Mouse (Mus musculus): Measurements from ENCODE around the gene 1700016C15Rik.

1700016C15Rik gene

GRCm38 (mm10) chr1:177717057-177717835 lies 12.4 kb upstream of the 1700016C15Rik start:
- DNase-seq (ENCODE audit: low spot score in 2 of 2), result no peak

- DNase-seq (ENCODE audit: low spot score in 2 of 2), result no peak
Measured at GRCm38 (mm10) chr1:177718340-177719028, 11.1 kb upstream of the 1700016C15Rik start.

DNA sequence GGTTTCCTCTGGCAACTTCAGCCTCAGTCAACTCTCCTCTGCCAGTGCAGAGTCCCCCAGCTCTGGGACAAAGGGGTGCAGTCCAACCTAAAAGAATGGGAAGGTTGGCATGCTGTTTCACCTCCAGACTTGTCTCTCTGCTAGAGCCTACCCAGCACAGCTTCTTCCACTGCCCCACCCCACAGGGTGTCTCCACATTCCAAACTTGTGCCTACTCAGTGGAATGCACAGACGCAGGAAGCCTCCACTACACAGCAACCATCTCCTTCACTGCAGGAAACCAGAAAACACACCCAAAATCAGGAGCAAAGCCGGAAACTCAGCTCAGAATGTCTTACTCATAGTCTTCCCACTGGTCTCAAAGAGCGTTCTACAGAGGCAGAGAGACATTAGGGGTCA lies 10.6 kb upstream of the 1700016C15Rik start:
- no peak for DNase-seq (ENCODE audit: low spot score in 2 of 2)

DNA sequence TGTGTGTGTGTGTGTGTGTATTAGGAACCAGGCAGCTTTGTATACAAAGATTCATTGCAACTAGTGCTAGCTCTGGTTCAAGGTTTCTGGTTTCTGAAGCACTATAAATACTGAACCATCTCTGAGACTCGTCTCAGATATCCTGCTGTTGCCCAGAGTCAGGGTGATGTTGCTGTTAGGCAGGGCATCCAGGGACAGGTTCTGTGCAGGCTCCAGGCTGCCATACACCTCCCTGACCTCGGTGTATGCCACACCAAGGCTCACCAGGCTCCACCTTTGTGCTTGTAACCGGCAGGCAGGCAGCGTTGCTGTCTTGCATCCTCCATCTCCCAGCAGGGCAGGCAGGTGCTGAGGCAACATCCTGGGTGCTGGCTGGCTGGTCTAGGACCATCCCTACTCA lies 5.8 kb upstream of the 1700016C15Rik start:
- no peak for DNase-seq (ENCODE audit: low spot score in 2 of 2)

DNA sequence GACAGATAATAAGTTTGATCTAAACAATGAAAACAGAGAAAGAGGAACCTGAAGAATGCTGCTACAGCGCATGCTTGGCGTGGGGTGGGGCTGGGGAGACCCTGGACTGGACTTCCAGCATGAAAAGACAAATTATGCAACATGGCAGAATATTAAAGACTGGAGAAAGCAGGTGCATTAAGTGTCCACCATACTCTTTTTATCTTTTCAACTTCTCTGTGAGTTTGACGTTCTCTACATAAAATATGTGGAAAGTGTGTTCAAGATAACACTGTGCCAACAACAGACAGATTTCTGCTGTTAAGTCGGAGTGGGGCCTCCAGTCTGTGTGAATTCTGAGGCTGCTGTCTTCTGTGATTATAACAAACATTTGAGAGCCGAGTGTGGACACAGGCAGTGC lies 2.7 kb upstream of the 1700016C15Rik start:
- DNase-seq (ENCODE audit: low spot score in 2 of 2), result no peak

DNA sequence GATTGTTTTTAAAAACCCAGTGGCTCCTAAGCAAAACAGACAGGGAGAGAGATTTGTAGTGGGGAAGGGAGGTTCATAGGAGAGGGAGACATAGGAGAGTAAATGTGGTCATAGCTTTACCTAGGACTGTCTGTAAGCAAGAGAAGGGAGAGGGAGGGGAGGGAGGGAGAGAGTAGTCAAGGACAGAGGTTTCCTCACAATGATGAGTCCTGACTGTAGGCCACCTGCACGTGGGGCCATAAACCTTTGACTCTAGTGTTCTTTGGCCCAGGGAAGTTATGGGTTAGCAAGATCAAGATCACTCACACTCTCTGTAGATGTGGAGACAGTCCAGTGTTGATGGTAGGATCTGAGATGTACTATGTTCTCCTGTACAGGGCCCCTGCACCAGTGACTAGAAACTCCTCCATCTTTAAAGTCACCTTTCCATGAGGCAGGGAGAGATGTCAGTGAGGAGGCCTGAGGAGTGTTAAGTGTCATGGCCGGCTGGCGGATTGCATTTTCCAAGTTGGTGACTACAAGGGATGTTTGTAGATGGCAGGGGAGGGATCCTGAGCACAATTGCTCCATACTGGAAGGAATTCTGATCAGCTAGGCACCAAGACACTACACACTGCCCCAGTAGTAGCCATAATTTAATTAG lies 1.6 kb upstream of the 1700016C15Rik start:
- DNase-seq (ENCODE audit: low spot score in 2 of 2), result no peak

DNA sequence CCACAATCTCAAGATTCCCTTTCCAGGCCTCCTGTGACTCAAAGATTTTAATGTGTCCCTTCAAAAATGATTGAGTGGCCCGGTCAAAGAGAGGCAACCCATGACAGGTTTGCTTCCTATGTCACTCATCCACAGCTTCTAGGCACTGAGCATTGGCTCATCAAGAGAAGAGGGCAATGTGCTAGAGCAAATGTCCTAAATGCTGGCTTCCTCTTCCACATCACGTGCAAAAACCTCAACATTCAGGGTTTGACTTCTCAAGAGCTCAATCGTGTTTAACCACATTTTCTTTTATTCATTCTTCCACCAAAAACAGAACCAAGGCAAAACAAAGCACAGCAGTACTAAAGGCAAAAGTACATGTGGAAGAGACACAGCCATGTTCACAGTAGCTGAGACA lies 2.4 kb downstream of the 1700016C15Rik start:
- no peak for DNase-seq (ENCODE audit: low spot score in 2 of 2)

GRCm38 (mm10) chr1:177737505-177738105 lies 8.0 kb downstream of the 1700016C15Rik start:
- DNase-seq (ENCODE audit: low spot score in 2 of 2), result no peak

GRCm38 (mm10) chr1:177740707-177741106 lies 11.1 kb downstream of the 1700016C15Rik start:
- no peak for DNase-seq (ENCODE audit: low spot score in 2 of 2)

DNA sequence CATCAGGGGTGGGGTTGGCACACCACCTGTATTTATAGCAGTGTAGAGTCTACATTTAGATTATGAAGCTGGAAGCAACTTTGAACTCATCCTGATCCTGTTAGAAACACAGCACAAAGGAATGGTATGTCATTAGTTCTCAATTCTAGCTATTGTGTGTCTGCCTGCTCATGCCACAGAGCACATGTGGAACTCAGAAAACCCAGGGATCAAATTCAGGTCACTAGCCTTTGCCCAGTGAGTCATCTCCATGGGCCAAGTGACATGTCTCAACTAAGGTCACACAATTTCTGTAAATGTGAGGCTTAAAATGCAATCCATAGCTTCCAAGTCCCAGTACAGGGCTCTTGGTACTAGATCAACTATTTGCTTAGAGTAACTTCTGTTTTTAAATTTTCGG lies 12.5 kb downstream of the 1700016C15Rik start:
- no peak for DNase-seq (ENCODE audit: low spot score in 2 of 2)

GRCm38 (mm10) chr1:177744521-177745325 lies 15.1 kb downstream of the 1700016C15Rik start:
- no peak for DNase-seq (ENCODE audit: low spot score in 2 of 2)

- no peak for DNase-seq (ENCODE audit: low spot score in 2 of 2)
Measured at GRCm38 (mm10) chr1:177747869-177748540, 18.4 kb downstream of the 1700016C15Rik start.

DNA sequence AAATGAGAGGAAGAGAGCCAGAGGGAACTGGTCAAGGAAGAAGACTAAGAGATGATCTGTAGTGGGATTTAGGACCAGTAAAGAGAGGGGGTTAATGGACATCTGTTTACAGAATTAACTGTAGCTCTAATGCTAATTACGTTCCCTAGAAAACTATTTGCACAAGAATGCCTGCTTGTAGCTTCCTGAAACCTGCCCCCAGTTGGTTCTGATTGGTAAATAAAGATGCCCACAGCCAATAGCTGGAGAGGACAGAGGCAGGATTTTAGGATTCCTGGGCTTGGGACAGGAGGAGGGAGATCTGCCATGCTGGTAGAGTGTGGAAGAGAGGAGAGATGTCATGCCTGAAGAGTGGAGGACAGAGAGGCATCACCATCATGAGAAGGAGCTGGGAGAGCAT lies 23.9 kb downstream of the 1700016C15Rik start:
- DNase-seq (ENCODE audit: low spot score in 2 of 2), result no peak

- DNase-seq (ENCODE audit: low spot score in 2 of 2), result no peak
Measured at GRCm38 (mm10) chr1:177757249-177757648, 27.6 kb downstream of the 1700016C15Rik start.

GRCm38 (mm10) chr1:177768931-177769330 lies 39.3 kb downstream of the 1700016C15Rik start:
- no peak for DNase-seq (ENCODE audit: low spot score in 2 of 2)

- no peak for DNase-seq (ENCODE audit: low spot score in 2 of 2)
Measured at GRCm38 (mm10) chr1:177777397-177777796, 47.8 kb downstream of the 1700016C15Rik start.

- DNase-seq (ENCODE audit: low spot score in 2 of 2), result no peak
Measured at GRCm38 (mm10) chr1:177792835-177793234, 63.2 kb downstream of the 1700016C15Rik start.

DNA sequence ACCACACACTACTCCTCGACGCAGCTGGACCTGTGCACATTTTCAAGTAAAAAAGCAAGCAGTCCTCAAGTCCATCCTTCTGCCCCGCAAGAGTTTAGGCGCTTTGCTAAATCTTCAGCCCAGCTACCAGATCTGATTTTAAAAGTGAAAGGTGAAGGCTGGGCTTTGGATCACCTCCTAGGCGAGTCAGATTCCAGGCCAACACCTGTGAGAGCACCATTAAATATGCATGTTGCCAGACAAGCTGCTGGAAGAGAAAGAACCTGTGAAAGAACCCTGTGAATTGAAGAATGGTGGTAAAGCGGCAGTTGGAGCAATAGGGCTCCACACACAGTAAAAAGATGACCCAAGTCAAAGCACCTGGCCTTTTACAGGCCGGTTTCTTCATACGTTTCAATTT lies 65.3 kb downstream of the 1700016C15Rik start:
- no peak for DNase-seq (ENCODE audit: low spot score in 2 of 2)

- no peak for DNase-seq (ENCODE audit: low spot score in 2 of 2)
Measured at GRCm38 (mm10) chr1:177795421-177796192, 66.0 kb downstream of the 1700016C15Rik start.

Data from frontal cortex, postnatal 10 days (tissue).